Mouse (Mus musculus) liver, adult 2 months (tissue): Measurements from ENCODE around the gene Rb1.

ENCODE experiments used
- CTCF ChIP-seq: fragments of 200-500 bp; IDR thresholded peaks from 2 replicates; pipeline ENCODE4 v1.5.1; 2011; ENCODE audit warnings: low read depth, low read length, control low read depth
- POLR2A ChIP-seq: fragments of 200-500 bp; IDR thresholded peaks from 2 replicates; pipeline ENCODE4 v1.6.1; 2011; ENCODE audit warnings: low read length, control low read depth; ENCODE audit not compliant: insufficient read depth; ENCODE audit errors: extremely low read depth

- TF ChIP-seq CTCF: no peak
- no peak for TF ChIP-seq POLR2A
These were observed 149.8 kb downstream of the Rb1 start for GRCm38 (mm10) chr14:73175814-73176213.
